Mouse (Mus musculus) erythroblast, embryonic 14.5 days (primary cell): ENCODE measurements around the gene Gm49393.
"Not testable (repeated sequence)": the region's sequence is repeated elsewhere in the genome, so short reads cannot be mapped to it uniquely, and the experiment has no call there.

Experiments
- GATA1 ChIP-seq: IDR thresholded peaks from 2 replicates; pipeline ENCODE4 v1.6.1; 2012; ENCODE audit warnings: low read length, inconsistent platforms, mixed read lengths
- TAL1 ChIP-seq: IDR thresholded peaks from 3 replicates; pipeline ENCODE4 v1.6.1; 2012; ENCODE audit warnings: low read length, inconsistent platforms, mixed read lengths

DNA sequence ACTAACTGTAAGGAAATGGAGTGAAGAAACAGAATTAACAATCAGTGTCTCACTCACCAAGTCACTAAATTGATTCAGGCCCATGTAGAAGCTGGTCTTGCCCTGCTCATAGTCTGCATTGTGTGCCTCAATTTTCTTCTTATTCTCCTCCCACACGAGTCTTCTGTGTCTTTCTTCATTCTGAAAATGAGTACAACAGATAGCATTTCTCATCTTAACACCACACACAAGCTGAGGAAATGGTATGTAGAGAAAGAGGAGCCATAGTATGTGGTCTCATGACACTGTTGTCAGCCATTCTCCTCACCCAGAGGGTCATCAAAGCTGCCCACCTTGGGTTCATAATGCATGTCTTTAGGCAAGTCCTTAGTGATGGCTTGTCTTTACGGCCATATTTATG is at the start of gene Gm49393:
- TF ChIP-seq GATA1, TAL1: not testable (repeated sequence)
